ENCODE assay signal across 21 mouse cellular contexts in genomic region chr17:23627813-23628212, GRCm38 (mm10). TPM values are rescaled to one million over a fixed set of nuclear protein-coding genes. Genes with fewer than 3 reads are reported as not detected.
"Had no signal": no experiment of that assay in that cellular context is flagged by ENCODE, and none has a peak within 500 bp of the region (broad histone marks: within the 10 kb centered on the region; RNA-seq: fewer than 3 reads in every experiment).

No protein-coding gene starts in this region.

- DNase-seq: retina, postnatal 1 day; right cerebral cortex, adult 18-20 months; right cerebral cortex, postnatal 14 days; right cerebral cortex, postnatal 25 days; right cerebral cortex, postnatal 4 days; spleen, adult 18-20 months; thymus, adult 18-20 months; thymus, adult 2 months; thymus, postnatal 14 days; thymus, postnatal 25 days; thymus, postnatal 36 days; thymus, postnatal 4 days had no signal

- H3K27me3 ChIP-seq: neural tube, embryonic 15.5 days; stomach, embryonic 15.5 days had no signal

- H3K36me3 ChIP-seq: neural tube, embryonic 15.5 days; stomach, embryonic 15.5 days had no signal

- H3K9ac ChIP-seq: neural tube, embryonic 15.5 days; stomach, embryonic 15.5 days had no signal

- H3K27ac ChIP-seq: neural tube, embryonic 15.5 days; stomach, embryonic 15.5 days; stomach, postnatal 0 days had no signal

- H3K9me3 ChIP-seq: neural tube, embryonic 15.5 days; stomach, embryonic 15.5 days had no signal

- H3K4me2 ChIP-seq: neural tube, embryonic 15.5 days; stomach, embryonic 15.5 days had no signal

- H3K4me3 ChIP-seq: neural tube, embryonic 15.5 days; stomach, embryonic 15.5 days had no signal

RNA-seq across cellular contexts. Expression of gene Zscan10, which starts 27.2 kb away (rescaled TPM):
- total RNA-seq: neutrophil, adult 5-6 weeks had no signal
- polyA plus RNA-seq: neural tube, embryonic 14.5 days; neural tube, embryonic 15.5 days; small intestine, adult 2 months; spleen, adult 2 months; stomach, embryonic 14.5 days; stomach, embryonic 16.5 days had no signal

RNA-seq across cellular contexts. Expression of gene Zfp13, which starts 28.5 kb away (rescaled TPM):
- total RNA-seq: neutrophil, adult 5-6 weeks had no signal

RNA-seq across cellular contexts. Expression of gene Bicdl2, which starts 32.5 kb away (rescaled TPM):
- total RNA-seq: neutrophil, adult 5-6 weeks had no signal
- polyA plus RNA-seq: neural tube, embryonic 15.5 days had no signal
